In the genomic region with DNA sequence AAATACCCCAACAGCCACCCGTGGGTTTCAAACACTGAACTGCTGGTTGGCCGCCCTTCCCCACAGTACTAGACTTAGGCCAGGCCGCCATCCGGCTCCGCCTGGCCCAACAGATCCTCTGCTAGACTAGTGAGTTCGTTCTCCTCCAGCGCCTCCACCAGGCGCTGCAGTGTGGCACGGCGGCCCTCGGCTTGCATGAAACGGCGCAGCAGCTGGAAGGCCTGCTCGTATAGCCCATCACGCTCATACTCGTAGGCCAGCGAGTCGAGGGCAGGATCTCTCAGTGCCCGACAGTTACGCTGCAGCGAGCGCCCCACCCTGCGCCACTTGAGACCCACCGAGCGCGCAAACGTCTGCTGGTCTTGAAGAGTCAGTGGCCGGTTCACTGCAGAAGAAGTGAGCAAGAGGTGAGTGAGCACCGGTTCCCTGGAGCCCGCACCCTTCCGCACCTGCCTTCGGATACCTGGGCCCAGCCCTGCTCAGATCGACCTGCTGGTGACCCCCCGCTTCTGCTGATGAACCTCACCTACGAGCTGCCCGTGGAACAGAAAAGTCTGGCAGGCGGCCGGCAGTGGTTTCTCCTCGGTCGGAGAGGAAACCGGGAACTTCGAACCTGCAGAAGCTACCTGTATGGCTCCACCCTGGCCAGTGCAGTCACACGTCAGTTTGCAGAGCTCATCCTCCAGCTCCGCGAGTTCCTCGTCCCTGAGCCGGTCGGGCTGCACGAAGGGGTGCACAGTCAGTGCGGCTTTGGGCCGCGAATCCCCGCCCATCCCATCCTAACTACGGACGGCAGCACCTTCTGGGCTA, we compare ENCODE assay signal across 8 mouse cellular contexts. TPM values are rescaled to one million over a fixed set of nuclear protein-coding genes. Genes with fewer than 3 reads are reported as not detected.
DNase-seq lines count a peak whose midpoint lies in the region; ATAC-seq and TF ChIP-seq lines count a peak whose summit lies in the region.

No protein-coding gene starts in this region.

- peak overlapping the region; percentile 52 for H3K9ac ChIP-seq in embryonic facial prominence, embryonic 14.5 days (ENCODE audit: low read depth, low read length)
- H3K9ac ChIP-seq in midbrain, embryonic 11.5 days (ENCODE audit: low read length): peak overlapping the region; percentile 24; the same call in 1 of the 2 replicates

- intact Hi-C loops in heart, postnatal 14 days (cut with DNase I): no loop called here

- H3K27ac ChIP-seq in embryonic facial prominence, embryonic 14.5 days (replicated peaks; ENCODE audit: low read depth, low read length): no peak overlapping the region
- no peak overlapping the region for H3K27ac ChIP-seq in midbrain, embryonic 11.5 days (ENCODE audit: low read depth, low read length)

- H3K27me3 ChIP-seq in G1E (ENCODE audit: insufficient read depth, low read length): no peaks in the 10 kb centered on the region
- peaks cover 52% of the 10 kb centered on the region for H3K27me3 ChIP-seq in embryonic facial prominence, embryonic 14.5 days (replicated peaks; ENCODE audit: control insufficient read depth, insufficient read depth, low read length)
- H3K27me3 ChIP-seq in midbrain, embryonic 11.5 days (ENCODE audit: control insufficient read depth, insufficient read depth, low read length): peaks cover 67% of the 10 kb centered on the region

- WGBS in embryonic facial prominence, embryonic 14.5 days: 5% methylated on average over 49 of the region's 55 CpGs
- WGBS in midbrain, embryonic 11.5 days: 2% methylated on average over 55 of the region's 55 CpGs

- H3K4me1 ChIP-seq in G1E (ENCODE audit: insufficient read depth, low read depth, low read length): peaks cover 63% of the 10 kb centered on the region
- peaks cover 12% of the 10 kb centered on the region for H3K4me1 ChIP-seq in embryonic facial prominence, embryonic 14.5 days (ENCODE audit: control insufficient read depth, insufficient read depth, low read length)
- peaks cover 20% of the 10 kb centered on the region for H3K4me1 ChIP-seq in midbrain, embryonic 11.5 days (ENCODE audit: control insufficient read depth, insufficient read depth, low read length)

- H3K4me2 ChIP-seq in embryonic facial prominence, embryonic 14.5 days (ENCODE audit: low read depth, low read length): peak overlapping the region; percentile 60
- H3K4me2 ChIP-seq in midbrain, embryonic 11.5 days: peak overlapping the region; percentile 67

- TF ChIP-seq CTCF in G1E (IDR thresholded peaks at IDR 0.05; ENCODE audit: low read depth, low read length): no peak

- DNase-seq in heart, adult 11 months: peak; percentile 93
- DNase-seq in heart, postnatal 14 days: no peak
- no peak for DNase-seq in G1E (ENCODE audit: low spot score)
- DNase-seq in embryonic facial prominence, embryonic 14.5 days (ENCODE audit: low spot score): peak; percentile 63
- DNase-seq in kidney, postnatal 4 days: peak; percentile 57 to 73
- peak; percentile 96 for DNase-seq in midbrain, embryonic 11.5 days (ENCODE audit: low spot score, missing footprints)
- no peak for DNase-seq in spleen, postnatal 14 days (ENCODE audit: low spot score in 2 of 2)
- DNase-seq in layer of hippocampus, postnatal 10 days (ENCODE audit: low spot score in 2 of 2): no peak

- ATAC-seq in G1E (ENCODE audit: extremely low read depth, insufficient number of reproducible peaks, low FRiP score, poor library complexity, severe bottlenecking): no peak
- ATAC-seq in embryonic facial prominence, embryonic 14.5 days (ENCODE audit: low read depth): peak; percentile 9; the same call in 1 of the 2 replicates
- peak; percentile 54 for ATAC-seq in midbrain, embryonic 11.5 days (ENCODE audit: low FRiP score)

- peak overlapping the region; percentile 44; the same call in 1 of the 2 replicates for H3K4me3 ChIP-seq in G1E (ENCODE audit: low read depth, low read length)
- H3K4me3 ChIP-seq in embryonic facial prominence, embryonic 14.5 days (ENCODE audit: low read depth, low read length): peak overlapping the region; percentile 35
- H3K4me3 ChIP-seq in midbrain, embryonic 11.5 days (ENCODE audit: low read depth, low read length): peak overlapping the region; percentile 38

- H3K36me3 ChIP-seq in G1E (replicated peaks): peaks cover 50% of the 10 kb centered on the region
- H3K36me3 ChIP-seq in embryonic facial prominence, embryonic 14.5 days (ENCODE audit: control insufficient read depth, insufficient read depth, low read length): no peaks in the 10 kb centered on the region
- no peaks in the 10 kb centered on the region for H3K36me3 ChIP-seq in midbrain, embryonic 11.5 days (ENCODE audit: control insufficient read depth, insufficient read depth, low read length)

- peaks cover 4% of the 10 kb centered on the region for H3K9me3 ChIP-seq in G1E (replicated peaks)
- peaks cover 4% of the 10 kb centered on the region; the same call in 1 of the 2 replicates for H3K9me3 ChIP-seq in embryonic facial prominence, embryonic 14.5 days (ENCODE audit: control insufficient read depth, low read length)
- no peaks in the 10 kb centered on the region; the same call in 1 of the 2 replicates for H3K9me3 ChIP-seq in midbrain, embryonic 11.5 days (ENCODE audit: control insufficient read depth, low read length)

RNA-seq across cellular contexts. Expression of gene B3gnt9, which starts 4.2 kb away (rescaled TPM):
- total RNA-seq in heart, postnatal 14 days (2021): 1 to 10 TPM; 5.1 to 5.6 TPM
- total RNA-seq in G1E (2014; fragmentation: Nextera tagmentation) (4.8 and 5.9 TPM in 2 replicates), G1E (2017) (6.2 and 7.4 TPM in 2 replicates)
- 4.4 and 7.0 TPM in 2 replicates for polyA plus RNA-seq in G1E (2012)
- 37.0 and 42.8 TPM in 2 replicates for polyA plus RNA-seq in embryonic facial prominence, embryonic 14.5 days (2014; fragmentation: Nextera tagmentation; extraction: Ambion mirVana)
- 5.6 and 6.1 TPM in 2 replicates for polyA plus RNA-seq in midbrain, embryonic 11.5 days (2014; fragmentation: Nextera tagmentation; extraction: Ambion mirVana)
- total RNA-seq in layer of hippocampus, postnatal 10 days (2021): 1 to 10 TPM; 3.4 to 4.2 TPM

RNA-seq across cellular contexts. Expression of gene Tradd, which starts 5.3 kb away (rescaled TPM):
- total RNA-seq in heart, postnatal 14 days (2021): 1 to 10 TPM; 6.3 to 7.2 TPM
- total RNA-seq in G1E (2014; fragmentation: Nextera tagmentation) (12.5 and 14.2 TPM in 2 replicates), G1E (2017) (20.8 and 23.4 TPM in 2 replicates)
- polyA plus RNA-seq in G1E (2012): 27.9 and 30.0 TPM in 2 replicates
- 21.1 and 23.3 TPM in 2 replicates for polyA plus RNA-seq in embryonic facial prominence, embryonic 14.5 days (2014; fragmentation: Nextera tagmentation; extraction: Ambion mirVana)
- 11.3 and 15.0 TPM in 2 replicates for polyA plus RNA-seq in midbrain, embryonic 11.5 days (2014; fragmentation: Nextera tagmentation; extraction: Ambion mirVana)
- total RNA-seq in layer of hippocampus, postnatal 10 days (2021): 1 to 10 TPM; 6.5 to 8.9 TPM

RNA-seq across cellular contexts. Expression of gene Fbxl8, which starts 5.3 kb away (rescaled TPM):
- 1 to 10 TPM; 2.4 to 3.1 TPM for total RNA-seq in heart, postnatal 14 days (2021)
- 6.8 and 8.0 TPM in 2 replicates for total RNA-seq in G1E (2014; fragmentation: Nextera tagmentation)
- 6.0 and 6.9 TPM in 2 replicates for total RNA-seq in G1E (2017)
- 8.9 and 9.6 TPM in 2 replicates for polyA plus RNA-seq in G1E (2012)
- polyA plus RNA-seq in embryonic facial prominence, embryonic 14.5 days (2014; fragmentation: Nextera tagmentation; extraction: Ambion mirVana): 2.9 and 3.2 TPM in 2 replicates
- polyA plus RNA-seq in midbrain, embryonic 11.5 days (2014; fragmentation: Nextera tagmentation; extraction: Ambion mirVana): 0.84 and 1.5 TPM in 2 replicates
- total RNA-seq in layer of hippocampus, postnatal 10 days (2021): under 1 TPM; 0.45 to 0.87 TPM

RNA-seq across cellular contexts. Expression of gene Hsf4, which starts 10.5 kb away (rescaled TPM):
- total RNA-seq in heart, postnatal 14 days (2021): under 1 TPM; 0.73 to 0.96 TPM
- total RNA-seq in G1E (2014; fragmentation: Nextera tagmentation) (0.49 and 0.68 TPM in 2 replicates), G1E (2017) (0.70 and 0.93 TPM in 2 replicates)
- polyA plus RNA-seq in G1E (2012): 0.33 and 0.39 TPM in 2 replicates
- 0.38 and 0.49 TPM in 2 replicates for polyA plus RNA-seq in embryonic facial prominence, embryonic 14.5 days (2014; fragmentation: Nextera tagmentation; extraction: Ambion mirVana)
- polyA plus RNA-seq in midbrain, embryonic 11.5 days (2014; fragmentation: Nextera tagmentation; extraction: Ambion mirVana): not detected in 2 replicates
- under 1 TPM; 0.57 to 0.83 TPM for total RNA-seq in layer of hippocampus, postnatal 10 days (2021)

RNA-seq across cellular contexts. Expression of gene Nol3, which starts 16.8 kb away (rescaled TPM):
- 10 to 100 TPM; 17.9 to 19.0 TPM for total RNA-seq in heart, postnatal 14 days (2021)
- total RNA-seq in G1E (2014; fragmentation: Nextera tagmentation) (0.39 and 0.60 TPM in 2 replicates), G1E (2017) (0.41 and 0.49 TPM in 2 replicates)
- 0.60 and 0.77 TPM in 2 replicates for polyA plus RNA-seq in G1E (2012)
- polyA plus RNA-seq in embryonic facial prominence, embryonic 14.5 days (2014; fragmentation: Nextera tagmentation; extraction: Ambion mirVana): 5.3 and 5.4 TPM in 2 replicates
- polyA plus RNA-seq in midbrain, embryonic 11.5 days (2014; fragmentation: Nextera tagmentation; extraction: Ambion mirVana): 2.0 and 3.2 TPM in 2 replicates
- total RNA-seq in layer of hippocampus, postnatal 10 days (2021): 1 to 10 TPM; 3.6 to 3.7 TPM

Comparison
In these comparisons a context has a peak if more than half of its experiments do, and no peak if none do; other contexts are left out.
1. DNase-seq: peak in heart, adult 11 months (single experiment), embryonic facial prominence, embryonic 14.5 days (single experiment), kidney, postnatal 4 days (2 of 2) and midbrain, embryonic 11.5 days (single experiment); none in heart, postnatal 14 days (0 of 2), G1E (single experiment), spleen, postnatal 14 days (0 of 2) and layer of hippocampus, postnatal 10 days (0 of 2).
2. Peak in every context shown above with its lines, with median percentiles within 50 percentile points of each other: H3K4me3 ChIP-seq.